ENCODE assay signal across 10 mouse cellular contexts in genomic region chr9:58111431-58111830, GRCm38 (mm10). TPM values are rescaled to one million over a fixed set of nuclear protein-coding genes. Genes with fewer than 3 reads are reported as not detected.
DNase-seq lines count a peak whose midpoint lies in the region; ATAC-seq lines count a peak whose summit lies in the region.
"Had no signal": no experiment of that assay in that cellular context is flagged by ENCODE, and none has a peak within 500 bp of the region (broad histone marks: within the 10 kb centered on the region; RNA-seq: fewer than 3 reads in every experiment).

No protein-coding gene starts in this region.

- H3K4me2 ChIP-seq in forebrain, embryonic 11.5 days (ENCODE audit: low read depth, low read length, severe bottlenecking): no peak overlapping the region
- H3K4me2 ChIP-seq in neural tube, embryonic 13.5 days: no peak overlapping the region
- H3K4me2 ChIP-seq: embryonic facial prominence, embryonic 15.5 days; limb, embryonic 15.5 days had no signal

- peak overlapping the region; percentile 28; the same call in 1 of the 2 replicates for H3K9ac ChIP-seq in forebrain, embryonic 11.5 days (ENCODE audit: low read length)
- H3K9ac ChIP-seq in neural tube, embryonic 13.5 days: peak overlapping the region; percentile 26; the same call in 1 of the 2 replicates
- H3K9ac ChIP-seq: embryonic facial prominence, embryonic 15.5 days; limb, embryonic 15.5 days had no signal

- H3K4me3 ChIP-seq in forebrain, embryonic 11.5 days (ENCODE audit: low read depth, low read length): no peak overlapping the region
- no peak overlapping the region for H3K4me3 ChIP-seq in neural tube, embryonic 13.5 days
- H3K4me3 ChIP-seq: embryonic facial prominence, embryonic 15.5 days; limb, embryonic 15.5 days had no signal

- 56% methylated on average over 6 of the region's 6 CpGs for WGBS in forebrain, embryonic 11.5 days
- WGBS in neural tube, embryonic 13.5 days: 32% methylated on average over 6 of the region's 6 CpGs

- no peaks in the 10 kb centered on the region for H3K9me3 ChIP-seq in forebrain, embryonic 11.5 days (ENCODE audit: control insufficient read depth, low read length)
- H3K9me3 ChIP-seq in neural tube, embryonic 13.5 days: no peaks in the 10 kb centered on the region
- H3K9me3 ChIP-seq: embryonic facial prominence, embryonic 15.5 days; limb, embryonic 15.5 days had no signal

- peaks cover 5% of the 10 kb centered on the region for H3K27me3 ChIP-seq in forebrain, embryonic 11.5 days (ENCODE audit: control insufficient read depth, insufficient read depth, low read length)
- peaks cover 44% of the 10 kb centered on the region for H3K27me3 ChIP-seq in neural tube, embryonic 13.5 days

- peak; percentile 85 for DNase-seq in layer of hippocampus, adult 11-12 months (ENCODE audit: low spot score)
- no peak for DNase-seq in layer of hippocampus, adult 9-10 months (ENCODE audit: low spot score)
- no peak for DNase-seq in forebrain, embryonic 11.5 days (ENCODE audit: low spot score)
- peak; percentile 52 to 67 for DNase-seq in layer of hippocampus, postnatal 25 days (ENCODE audit: extremely low spot score in 1 of 2, low spot score in 1 of 2)
- no peak for DNase-seq in ovary, adult 18-20 months (ENCODE audit: low spot score)
- no peak for DNase-seq in heart, adult 11 months
- no peak for DNase-seq in ovary, postnatal 14 days (ENCODE audit: low spot score)

- peaks cover 44% of the 10 kb centered on the region for H3K4me1 ChIP-seq in forebrain, embryonic 11.5 days (replicated peaks; ENCODE audit: control insufficient read depth, insufficient read depth, low read length)
- H3K4me1 ChIP-seq in neural tube, embryonic 13.5 days (replicated peaks): peaks cover 77% of the 10 kb centered on the region

- ATAC-seq in forebrain, embryonic 11.5 days (replicated peaks; ENCODE audit: low FRiP score): no peak
- ATAC-seq in neural tube, embryonic 13.5 days (ENCODE audit: low read depth): no peak

- H3K27ac ChIP-seq in forebrain, embryonic 11.5 days (ENCODE audit: low read depth, low read length): peak overlapping the region; percentile 89
- peak overlapping the region; percentile 95 for H3K27ac ChIP-seq in neural tube, embryonic 13.5 days (replicated peaks)
- H3K27ac ChIP-seq: embryonic facial prominence, embryonic 15.5 days; limb, embryonic 15.5 days had no signal

- H3K36me3 ChIP-seq in forebrain, embryonic 11.5 days (ENCODE audit: control insufficient read depth, insufficient read depth, low read length): no peaks in the 10 kb centered on the region
- no peaks in the 10 kb centered on the region for H3K36me3 ChIP-seq in neural tube, embryonic 13.5 days
- H3K36me3 ChIP-seq: embryonic facial prominence, embryonic 15.5 days; limb, embryonic 15.5 days had no signal

RNA-seq across cellular contexts. Expression of gene Ccdc33, which starts 7.2 kb away (rescaled TPM):
- polyA plus RNA-seq in forebrain, embryonic 11.5 days (2014; fragmentation: Nextera tagmentation; extraction: Ambion mirVana): 0.88 and 1.1 TPM in 2 replicates
- 1 to 10 TPM in 1 of 2 experiments, under 1 TPM in 1; 0.49 to 2.4 TPM for total RNA-seq in layer of hippocampus, postnatal 25 days (2021)
- 0.33 and 0.58 TPM in 2 replicates for polyA plus RNA-seq in neural tube, embryonic 13.5 days (2015; fragmentation: Nextera tagmentation; extraction: Ambion mirVana)
- polyA plus RNA-seq: limb, embryonic 15.5 days had no signal

RNA-seq across cellular contexts. Expression of gene Stra6, which starts 47.8 kb away (rescaled TPM):
- polyA plus RNA-seq in forebrain, embryonic 11.5 days (2014; fragmentation: Nextera tagmentation; extraction: Ambion mirVana): 18.0 and 21.8 TPM in 2 replicates
- 10 to 100 TPM in 1 of 2 experiments, 1 to 10 TPM in 1; 9.3 to 12.9 TPM for total RNA-seq in layer of hippocampus, postnatal 25 days (2021)
- 47.5 and 48.5 TPM in 2 replicates for polyA plus RNA-seq in neural tube, embryonic 13.5 days (2015; fragmentation: Nextera tagmentation; extraction: Ambion mirVana)

Comparison
In these comparisons a context has a peak if more than half of its experiments do, and no peak if none do; other contexts are left out.
1. DNase-seq: peak in layer of hippocampus, adult 11-12 months (single experiment) and layer of hippocampus, postnatal 25 days (2 of 2); none in layer of hippocampus, adult 9-10 months (single experiment), forebrain, embryonic 11.5 days (single experiment), ovary, adult 18-20 months (single experiment), heart, adult 11 months (single experiment) and ovary, postnatal 14 days (single experiment).